Mouse (Mus musculus) urinary bladder, postnatal 36 days (tissue): ENCODE results near the gene Ptch2.

ENCODE experiments used
- DNase-seq, 2 experiments: peaks; one replicate each; pipeline ENCODE4 v3.0.0; 2022; ENCODE audit warnings: low spot score in 2 of 2, mixed read lengths in 1 of 2

Gene Ptch2

GRCm38 (mm10) chr4:117151416-117151815 lies 55.5 kb downstream of the Ptch2 start:
- DNase-seq = no peak

- DNase-seq = no peak
Measured at GRCm38 (mm10) chr4:117152714-117153113, 56.8 kb downstream of the Ptch2 start.

- no peak for DNase-seq
Measured at GRCm38 (mm10) chr4:117155020-117155791, 59.3 kb downstream of the Ptch2 start.

GRCm38 (mm10) chr4:117155792-117156355 lies 60.0 kb downstream of the Ptch2 start, which contains the start of gene Rps8:
Rps8 (minus strand) TSS chr4:117156243.
- peak; percentile 83 to 85 for DNase-seq

- no peak for DNase-seq
Measured at GRCm38 (mm10) chr4:117156372-117156771, 60.5 kb downstream of the Ptch2 start.

GRCm38 (mm10) chr4:117159666-117160065 lies 63.8 kb downstream of the Ptch2 start:
- DNase-seq = no peak

GRCm38 (mm10) chr4:117161183-117161582 lies 65.3 kb downstream of the Ptch2 start:
- no peak for DNase-seq
